Mouse (Mus musculus) embryonic facial prominence, embryonic 15.5 days (tissue): ENCODE data around the gene Ifit1bl2. TPM values are rescaled to one million over a fixed set of nuclear protein-coding genes. Genes with fewer than 3 reads are reported as not detected.

Experiments
- ATAC-seq: fragments of 200-750 bp; cut with Nextera tagmentation; 2 replicates; pipeline ENCODE4 v1.8.0; 2017; ENCODE audit warnings: low read depth, moderate TSS enrichment; ENCODE audit not compliant: insufficient number of reproducible peaks, low FRiP score, low TSS enrichment
- H3K27ac ChIP-seq: fragments of 300-500 bp; sonication (generic); replicated peaks from 2 replicates; pipeline ENCODE4 v1.5.1; 2015; ENCODE audit warnings: mild to moderate bottlenecking, inconsistent platforms
- H3K27me3 ChIP-seq: fragments of 300-500 bp; sonication (generic); 2 replicates; pipeline ENCODE4 v1.6.1; 2015; ENCODE audit warnings: inconsistent platforms
- H3K36me3 ChIP-seq: fragments of 300-500 bp; sonication (generic); 2 replicates; pipeline ENCODE4 v1.6.1; 2015; ENCODE audit warnings: mild to moderate bottlenecking, inconsistent platforms
- H3K4me1 ChIP-seq: fragments of 300-500 bp; sonication (generic); 2 replicates; pipeline ENCODE4 v1.6.1; 2015; ENCODE audit warnings: inconsistent platforms
- H3K4me2 ChIP-seq: fragments of 300-500 bp; sonication (generic); replicated peaks from 2 replicates; pipeline ENCODE4 v1.6.1; 2015; ENCODE audit warnings: mild to moderate bottlenecking, inconsistent platforms
- H3K4me3 ChIP-seq: fragments of 300-500 bp; sonication (generic); replicated peaks from 2 replicates; pipeline ENCODE4 v1.5.1; 2015; ENCODE audit warnings: mild to moderate bottlenecking, inconsistent platforms
- H3K9ac ChIP-seq: fragments of 300-500 bp; sonication (generic); 2 replicates; pipeline ENCODE4 v1.6.1; 2015; ENCODE audit warnings: inconsistent platforms
- H3K9me3 ChIP-seq: fragments of 300-500 bp; sonication (generic); replicated peaks from 2 replicates; pipeline ENCODE4 v1.6.1; 2016; ENCODE audit warnings: inconsistent platforms
- WGBS: fragments of 180-500 bp; shearing (Covaris S2); methylation state at CpG from one replicate; pipeline ENCODE4 v1.1.7; 2015; 5-methylcytosine and 5-hydroxymethylcytosine counted together
- polyA plus RNA-seq: library from polyadenylated mRNA; unstranded; fragments of >200 nt; fragmentation: Nextera tagmentation; extraction: Ambion mirVana; gene quantifications from 2 replicates; pipeline ENCODE4 v1.2.1, GENCODE M21; 2015

Ifit1bl2 gene
- 0.13 and 0.24 TPM in 2 replicates for polyA plus RNA-seq

DNA sequence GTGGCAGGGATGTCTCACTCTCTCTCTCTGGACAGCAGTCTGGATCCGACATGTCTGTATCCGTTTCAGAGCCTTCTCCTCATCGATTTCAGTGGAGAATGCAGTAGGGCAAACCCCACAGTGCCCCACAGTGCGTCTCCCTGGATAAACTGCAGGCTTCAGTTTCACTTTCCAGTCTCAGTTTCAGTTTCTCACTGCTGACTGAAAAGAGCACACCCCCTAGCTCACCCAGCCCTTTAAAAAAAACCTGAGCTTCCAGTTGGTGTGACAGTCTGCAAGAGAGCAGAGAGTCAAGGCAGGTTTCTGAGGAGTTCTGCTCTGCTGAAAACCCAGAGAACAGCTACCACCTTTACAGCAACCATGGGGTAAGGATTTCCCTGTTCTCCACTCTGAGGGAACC lies at the start of gene Ifit1bl2, which contains the start of gene Ifit1:
TSS of gene Ifit1bl2 (minus strand) at position 121 of the 400 bp plus-strand sequence.
TSS of gene Ifit1 (plus strand) at position 249 of the 400 bp plus-strand sequence.
- Histone ChIP-seq H3K9ac (no peak within 1 kb of the TSS), H3K4me3 (0 out of 2 replicates have a peak within 1 kb of the TSS, but pooled peaks have one; percentile 2), H3K4me1 (peaks cover 7% of the 10 kb centered on the region; the same call in 1 of the 2 replicates), H3K4me2 (peak within 1 kb of the TSS; percentile 33), H3K27me3 (no peaks in the 10 kb centered on the region), H3K27ac (no peak within 1 kb of the TSS), H3K36me3 (no peaks in the 10 kb centered on the region), H3K9me3 (no peaks in the 10 kb centered on the region)
- no peak for ATAC-seq
- 24% methylated on average over 4 of the region's 4 CpGs for WGBS

DNA sequence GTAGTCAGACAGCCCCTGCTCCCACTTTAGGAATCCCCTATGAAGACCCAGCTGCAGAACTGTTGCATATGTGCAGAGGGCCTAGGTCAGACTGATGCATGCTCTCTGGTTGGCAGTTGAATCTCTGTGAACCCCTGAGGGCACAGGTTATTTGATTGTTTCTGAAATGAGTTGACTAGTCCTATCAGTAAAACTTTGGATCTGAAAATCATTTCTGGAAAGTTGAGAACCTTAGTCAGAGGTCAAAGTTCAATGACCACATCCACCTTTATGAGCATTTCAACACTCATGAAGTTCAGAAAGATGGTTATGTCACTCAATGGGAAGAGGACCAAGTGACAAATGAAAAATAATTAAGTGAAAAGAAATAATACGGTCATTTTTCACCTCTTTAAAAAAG lies 45.0 kb upstream of the Ifit1bl2 start:
- Histone ChIP-seq H3K27me3 (no peaks in the 10 kb centered on the region), H3K4me2 (no peak overlapping the region), H3K36me3 (no peaks in the 10 kb centered on the region), H3K4me3 (no peak overlapping the region), H3K4me1 (no peaks in the 10 kb centered on the region), H3K9ac (no peak overlapping the region), H3K9me3 (no peaks in the 10 kb centered on the region), H3K27ac (no peak overlapping the region)
- 87% methylated on average over 1 of the region's 1 CpGs for WGBS
- no peak for ATAC-seq

DNA sequence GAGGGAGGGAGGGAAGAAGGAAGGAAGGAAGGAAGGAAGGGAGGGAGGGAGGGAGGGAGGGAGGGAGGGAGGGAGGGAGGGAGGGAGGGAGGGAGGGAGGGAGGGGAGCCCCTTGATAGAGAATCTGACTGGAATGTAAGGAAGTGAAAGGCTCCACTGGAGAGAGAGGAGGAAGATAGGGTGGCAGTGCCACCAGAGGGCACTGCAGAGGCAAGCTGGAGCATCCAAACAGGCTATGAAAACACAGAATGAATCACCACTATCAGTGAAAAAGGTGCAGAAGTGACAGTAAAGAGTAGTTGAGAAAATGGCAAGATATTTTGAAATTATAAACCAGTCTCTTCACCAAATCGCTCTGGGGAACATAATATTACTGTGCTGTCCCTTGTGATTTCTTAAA lies 44.3 kb upstream of the Ifit1bl2 start:
- H3K27ac ChIP-seq: no peak overlapping the region
- no peak overlapping the region for H3K4me3 ChIP-seq
- H3K4me2 ChIP-seq: no peak overlapping the region
- no peaks in the 10 kb centered on the region for H3K9me3 ChIP-seq
- H3K36me3 ChIP-seq: no peaks in the 10 kb centered on the region
- H3K9ac ChIP-seq: no peak overlapping the region
- H3K4me1 ChIP-seq: no peaks in the 10 kb centered on the region
- WGBS: 42% methylated on average over 1 of the region's 1 CpGs
- ATAC-seq: no peak
- no peaks in the 10 kb centered on the region for H3K27me3 ChIP-seq

DNA sequence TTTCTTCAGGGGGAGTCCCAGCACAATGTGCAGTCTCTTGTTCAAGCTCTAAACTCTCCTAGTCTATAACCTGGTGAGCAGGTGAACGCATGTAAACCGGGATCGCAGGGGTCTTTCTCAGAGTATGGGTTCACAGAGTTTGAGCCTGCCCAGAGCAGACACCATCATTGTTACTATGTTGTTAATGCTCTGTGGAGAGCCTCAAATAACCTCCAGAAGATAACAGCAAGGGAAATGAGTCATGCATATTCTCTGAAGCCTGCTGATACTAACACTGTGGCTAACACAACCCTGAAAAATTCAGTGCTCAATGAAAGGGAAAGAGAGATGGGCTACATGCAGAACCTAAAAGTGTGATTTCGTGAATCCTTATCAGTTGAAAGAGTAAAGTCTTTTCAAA lies 37.9 kb upstream of the Ifit1bl2 start:
- no peaks in the 10 kb centered on the region for H3K27me3 ChIP-seq
- no peak overlapping the region for H3K9ac ChIP-seq
- WGBS: 95% methylated on average over 4 of the region's 4 CpGs
- H3K9me3 ChIP-seq: no peaks in the 10 kb centered on the region
- H3K4me1 ChIP-seq: no peaks in the 10 kb centered on the region
- H3K36me3 ChIP-seq: no peaks in the 10 kb centered on the region
- H3K27ac ChIP-seq: no peak overlapping the region
- no peak for ATAC-seq
- no peak overlapping the region for H3K4me3 ChIP-seq
- H3K4me2 ChIP-seq: no peak overlapping the region

DNA sequence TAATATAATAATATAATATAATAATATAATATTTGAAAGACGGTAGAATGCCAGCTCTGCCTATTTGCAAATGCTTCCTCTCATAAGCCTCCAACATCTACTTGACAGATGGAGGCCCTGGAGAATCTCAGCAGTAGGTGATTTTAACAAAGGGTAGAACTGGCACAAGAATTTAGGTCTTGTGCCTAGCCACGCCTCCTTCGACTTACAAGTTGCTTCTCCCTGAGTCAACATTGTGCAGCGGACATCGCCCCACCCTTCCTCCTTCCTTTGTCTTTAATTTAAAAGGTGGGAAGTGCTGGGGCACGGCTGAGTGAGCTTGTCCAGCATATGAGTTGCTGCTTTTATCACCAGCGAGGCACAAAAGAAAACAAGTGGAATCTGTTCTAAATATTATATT lies 32.9 kb upstream of the Ifit1bl2 start:
- no peak for ATAC-seq
- no peaks in the 10 kb centered on the region for H3K27me3 ChIP-seq
- H3K36me3 ChIP-seq: no peaks in the 10 kb centered on the region
- no peaks in the 10 kb centered on the region for H3K9me3 ChIP-seq
- no peak overlapping the region for H3K4me3 ChIP-seq
- no peaks in the 10 kb centered on the region for H3K4me1 ChIP-seq
- no peak overlapping the region for H3K4me2 ChIP-seq
- H3K27ac ChIP-seq: no peak overlapping the region
- H3K9ac ChIP-seq: no peak overlapping the region
- WGBS: 70% methylated on average over 7 of the region's 7 CpGs

DNA sequence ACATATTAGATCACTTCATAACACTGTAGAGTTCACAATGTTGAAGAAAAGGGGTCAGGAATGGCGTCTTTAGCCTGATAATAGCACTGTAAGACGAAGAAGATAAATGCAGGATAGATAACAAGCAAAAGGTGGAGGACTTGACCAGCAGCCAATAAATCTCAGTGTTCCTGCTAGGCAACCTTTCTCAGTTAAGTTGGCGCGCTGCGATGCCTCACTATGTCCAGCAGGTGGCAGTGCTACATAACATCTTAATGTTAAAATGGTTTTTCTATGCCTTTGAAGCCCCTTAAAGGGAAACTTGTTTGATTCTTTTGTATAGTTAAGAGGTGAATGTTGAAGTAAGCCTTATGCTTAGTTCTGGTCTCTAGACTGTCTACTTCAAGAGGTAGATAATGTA lies 25.6 kb upstream of the Ifit1bl2 start:
- Histone ChIP-seq H3K36me3 (no peaks in the 10 kb centered on the region), H3K4me3 (no peak overlapping the region), H3K4me2 (no peak overlapping the region), H3K4me1 (no peaks in the 10 kb centered on the region), H3K27ac (no peak overlapping the region), H3K27me3 (no peaks in the 10 kb centered on the region), H3K9me3 (no peaks in the 10 kb centered on the region), H3K9ac (no peak overlapping the region)
- ATAC-seq: no peak
- under 1% methylated on average over 5 of the region's 5 CpGs for WGBS

DNA sequence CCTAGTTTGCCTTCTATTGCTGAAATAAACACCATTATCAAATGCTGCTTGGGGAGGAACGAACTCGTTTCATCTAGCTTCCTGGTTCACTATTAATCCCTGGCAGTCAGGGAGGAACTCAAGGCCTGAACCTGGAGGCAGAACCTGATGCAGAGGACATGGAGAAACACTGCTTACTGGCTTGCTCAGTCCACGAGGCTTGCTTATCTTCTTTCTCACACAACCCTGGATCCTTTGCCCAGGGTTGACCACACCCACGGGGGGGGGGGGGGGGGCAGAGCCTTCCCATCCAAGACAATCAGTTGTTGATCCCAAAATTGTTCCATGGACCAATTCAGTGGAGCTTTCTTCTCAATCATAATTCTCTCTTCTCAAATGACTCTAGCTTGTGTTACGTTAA lies 22.2 kb upstream of the Ifit1bl2 start:
- Histone ChIP-seq H3K4me2 (peak overlapping the region; percentile 55), H3K9me3 (no peaks in the 10 kb centered on the region), H3K27me3 (no peaks in the 10 kb centered on the region), H3K36me3 (no peaks in the 10 kb centered on the region), H3K4me3 (no peak overlapping the region), H3K9ac (no peak overlapping the region), H3K4me1 (no peaks in the 10 kb centered on the region), H3K27ac (no peak overlapping the region)
- ATAC-seq: no peak
- 42% methylated on average over 5 of the region's 5 CpGs for WGBS

DNA sequence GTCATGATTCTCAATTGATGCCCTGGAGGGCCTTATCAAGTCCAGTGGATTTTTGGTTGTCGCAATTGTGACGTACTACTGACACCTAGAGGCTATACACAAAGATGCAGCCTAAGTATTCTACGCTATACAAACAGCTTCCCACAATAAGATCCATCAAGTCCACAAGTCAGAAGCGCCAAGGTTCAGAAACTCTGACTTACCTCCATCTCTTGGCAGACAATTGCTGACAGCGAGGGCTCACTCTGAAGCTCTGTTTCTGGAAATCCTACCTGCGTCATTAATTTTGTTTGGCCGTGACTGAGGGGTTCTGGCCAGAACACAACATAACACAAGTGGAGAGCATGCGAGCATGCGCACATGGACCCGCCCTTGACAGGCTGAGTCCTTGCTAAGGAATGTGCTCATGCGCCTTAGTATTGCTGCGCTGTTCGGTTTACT lies 21.5 kb upstream of the Ifit1bl2 start:
- peak; percentile 75 for ATAC-seq
- Histone ChIP-seq H3K27me3 (no peaks in the 10 kb centered on the region), H3K4me2 (peak overlapping the region; percentile 55), H3K9me3 (no peaks in the 10 kb centered on the region), H3K4me3 (peak overlapping the region; percentile 43), H3K36me3 (no peaks in the 10 kb centered on the region), H3K4me1 (no peaks in the 10 kb centered on the region), H3K9ac (no peak overlapping the region), H3K27ac (no peak overlapping the region)
- WGBS: 9% methylated on average over 13 of the region's 13 CpGs

DNA sequence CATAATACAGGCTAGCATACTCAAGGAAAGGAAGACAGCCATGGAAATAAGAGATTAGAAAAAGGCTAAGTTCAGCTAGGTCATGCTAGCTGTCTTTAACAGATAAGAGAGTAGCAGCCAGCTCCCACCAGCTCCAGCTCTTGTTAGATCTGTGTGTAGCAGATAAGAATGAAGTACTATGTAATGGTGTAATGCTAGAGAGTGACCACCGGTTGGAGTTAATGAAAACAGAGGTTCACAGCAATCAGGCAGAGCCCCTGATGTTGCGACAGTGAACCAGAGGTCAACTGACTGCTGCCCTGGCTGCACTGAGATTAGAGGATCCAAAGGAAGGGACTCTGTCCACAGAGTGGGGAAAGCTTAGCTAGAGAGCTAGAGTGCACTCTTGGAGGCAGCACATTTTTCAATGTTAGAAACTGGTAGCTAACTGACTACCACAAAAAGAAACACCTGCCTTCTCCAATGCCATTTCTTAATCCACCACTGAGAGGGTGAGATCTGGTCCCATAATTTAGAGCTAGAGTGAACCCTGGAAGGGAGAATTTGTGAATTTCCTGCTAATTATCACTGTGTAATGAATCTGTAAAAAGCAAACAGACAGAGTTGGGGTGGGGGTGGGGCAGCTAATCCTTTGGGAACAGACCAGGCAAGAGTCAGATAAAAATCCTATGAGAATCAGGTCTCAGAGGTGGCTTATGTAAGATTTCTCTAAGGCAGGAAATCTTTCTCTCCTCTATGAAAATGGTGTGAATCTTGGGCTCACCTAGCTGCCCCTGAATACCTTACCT lies 16.2 kb upstream of the Ifit1bl2 start:
- Histone ChIP-seq H3K36me3 (no peaks in the 10 kb centered on the region), H3K4me2 (no peak overlapping the region), H3K27ac (no peak overlapping the region), H3K4me1 (no peaks in the 10 kb centered on the region), H3K9ac (no peak overlapping the region), H3K27me3 (no peaks in the 10 kb centered on the region), H3K4me3 (no peak overlapping the region), H3K9me3 (no peaks in the 10 kb centered on the region)
- no peak for ATAC-seq
- WGBS: 23% methylated on average over 2 of the region's 2 CpGs

DNA sequence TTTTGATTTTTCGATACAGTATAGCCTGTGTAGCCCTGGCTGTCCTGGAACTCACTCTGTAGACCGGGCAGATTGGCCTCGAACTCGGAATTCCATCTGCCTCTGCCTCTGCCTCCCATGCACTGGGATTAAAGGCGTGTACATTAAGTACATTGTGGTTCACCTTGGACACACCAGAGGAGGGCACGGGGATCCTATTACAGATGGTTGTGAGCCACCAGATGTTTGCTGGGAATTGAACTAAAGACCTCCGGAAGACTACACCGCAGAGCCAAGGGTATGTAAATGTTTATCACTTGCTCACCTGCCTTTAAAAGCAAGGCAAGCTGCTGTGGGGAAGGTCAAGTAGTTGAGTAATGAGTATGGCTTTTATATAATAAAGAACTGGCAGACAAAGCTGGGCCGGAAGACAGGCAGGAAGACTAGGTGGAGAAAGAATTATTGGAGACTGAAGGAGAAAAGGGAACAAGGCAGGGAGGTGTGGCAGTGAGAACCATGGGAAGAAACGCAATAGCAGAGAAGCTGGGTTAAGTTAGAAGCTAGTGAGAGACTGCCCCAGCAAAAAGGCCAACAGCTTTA lies 14.8 kb upstream of the Ifit1bl2 start:
- H3K36me3 ChIP-seq: no peaks in the 10 kb centered on the region
- no peaks in the 10 kb centered on the region for H3K27me3 ChIP-seq
- whole genome bisulfite sequencing: 71% methylated on average over 10 of the region's 10 CpGs
- ATAC-seq: no peak
- no peaks in the 10 kb centered on the region for H3K4me1 ChIP-seq
- H3K27ac ChIP-seq: no peak overlapping the region
- no peak overlapping the region for H3K4me2 ChIP-seq
- no peak overlapping the region for H3K9ac ChIP-seq
- no peak overlapping the region for H3K4me3 ChIP-seq
- no peaks in the 10 kb centered on the region for H3K9me3 ChIP-seq

DNA sequence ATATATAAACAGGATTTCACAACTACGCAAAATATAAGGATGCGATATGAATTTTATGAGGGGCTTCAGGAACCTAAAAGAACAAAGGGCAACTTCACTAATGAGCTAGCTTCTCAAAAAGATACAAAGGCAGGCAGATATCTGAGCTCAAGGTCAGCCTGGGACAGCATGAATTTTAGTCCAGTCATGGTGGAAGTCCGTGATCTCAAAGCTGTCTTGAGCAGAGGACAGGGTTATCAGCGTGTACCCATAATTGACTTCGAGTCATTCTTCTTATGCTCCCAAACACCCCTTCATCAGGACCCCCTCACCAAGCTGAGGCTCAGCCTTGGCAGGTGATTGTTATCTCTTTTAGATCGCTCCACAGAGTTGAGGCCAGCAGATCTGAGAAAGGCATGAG lies 10.5 kb upstream of the Ifit1bl2 start:
- H3K4me1 ChIP-seq: no peaks in the 10 kb centered on the region
- no peak overlapping the region for H3K9ac ChIP-seq
- H3K9me3 ChIP-seq: no peaks in the 10 kb centered on the region
- H3K4me3 ChIP-seq: no peak overlapping the region
- no peak overlapping the region for H3K27ac ChIP-seq
- no peak for ATAC-seq
- no peaks in the 10 kb centered on the region for H3K36me3 ChIP-seq
- WGBS: 86% methylated on average over 6 of the region's 6 CpGs
- H3K4me2 ChIP-seq: no peak overlapping the region
- no peaks in the 10 kb centered on the region for H3K27me3 ChIP-seq
